Mouse (Mus musculus) CH12.LX (cell line): Measurements from ENCODE around the gene Zpbp2. TPM values are rescaled to one million over a fixed set of nuclear protein-coding genes. Genes with fewer than 3 reads are reported as not detected.

ENCODE experiments used
- DNase-seq: peaks from one replicate; pipeline ENCODE4 v3.0.0-alpha.2; 2013; ENCODE audit errors: extremely low read depth
- H3K27ac ChIP-seq: 2 replicates; pipeline ENCODE4 v1.5.1; 2012; ENCODE audit warnings: low read depth, mild to moderate bottlenecking, control low read depth, moderate library complexity; ENCODE audit not compliant: insufficient read depth
- H3K27me3 ChIP-seq: replicated peaks from 2 replicates; pipeline ENCODE3; 2012; ENCODE audit warnings: inconsistent platforms
- H3K36me3 ChIP-seq, 2 experiments: replicated peaks in 1 of 2; 2 replicates each; pipeline versions ENCODE3 to v1.6.1; 2012; ENCODE audit warnings: inconsistent platforms in 1 of 2, low read length in 1 of 2, mild to moderate bottlenecking in 1 of 2, mixed read lengths in 1 of 2, moderate library complexity in 1 of 2; ENCODE audit not compliant: control insufficient read depth in 1 of 2, insufficient read depth in 1 of 2
- H3K4me1 ChIP-seq, 2 experiments: 2 replicates each; pipeline ENCODE4 v1.6.1; 2012; ENCODE audit warnings: inconsistent platforms in 1 of 2, moderate library complexity in 1 of 2; ENCODE audit not compliant: insufficient read depth in 2 of 2, control insufficient read depth in 1 of 2
- H3K4me2 ChIP-seq: 2 replicates; pipeline ENCODE4 v1.6.1; 2012; ENCODE audit warnings: low read depth, mild to moderate bottlenecking, control low read depth; ENCODE audit not compliant: poor library complexity, insufficient read depth, severe bottlenecking
- H3K4me3 ChIP-seq, 3 experiments: fragments of 150-350 bp in 1 of 3; sonication (generic) in 1 of 3; replicated peaks in 1 of 3; 2 replicates each; pipeline versions ENCODE3 to v1.5.1; 2011 to 2012; ENCODE audit warnings: low read depth in 2 of 3, low read length in 2 of 3, mild to moderate bottlenecking in 2 of 3, moderate library complexity in 2 of 3, control low read depth in 1 of 3, improper control_type of control experiment in 1 of 3, inconsistent platforms in 1 of 3, mixed read lengths in 1 of 3; ENCODE audit not compliant: poor library complexity in 1 of 3
- H3K79me2 ChIP-seq: replicated peaks from 2 replicates; pipeline ENCODE4 v1.6.1; 2012; ENCODE audit warnings: mild to moderate bottlenecking, moderate library complexity; ENCODE audit not compliant: control insufficient read depth, poor library complexity, insufficient read depth, severe bottlenecking; ENCODE audit errors: extremely low read depth
- H3K9ac ChIP-seq: 2 replicates; pipeline ENCODE4 v1.6.1; 2012; ENCODE audit warnings: low read depth, mild to moderate bottlenecking, control low read depth, moderate library complexity; ENCODE audit not compliant: insufficient read depth
- H3K9me3 ChIP-seq: replicated peaks from 2 replicates; pipeline ENCODE3; 2012; ENCODE audit warnings: low read length, inconsistent platforms, mixed read lengths
- CHD1 ChIP-seq: IDR thresholded peaks from 2 replicates; pipeline ENCODE4 v1.6.1; 2012; ENCODE audit warnings: low read depth, low read length, improper control_type of control experiment, inconsistent platforms
- CHD2 ChIP-seq: IDR thresholded peaks from 2 replicates; pipeline ENCODE4 v1.6.1; 2011; ENCODE audit warnings: low read length, improper control_type of control experiment
- CTCF ChIP-seq, 2 experiments: IDR thresholded peaks in 1 of 2; conservative IDR thresholded peaks in 1 of 2; 2 replicates each; pipeline ENCODE4 v1.5.1; 2011 to 2012; ENCODE audit warnings: low read depth in 2 of 2, low read length in 2 of 2, improper control_type of control experiment in 1 of 2, inconsistent platforms in 1 of 2, mild to moderate bottlenecking in 1 of 2, moderate library complexity in 1 of 2
- E2F4 ChIP-seq: IDR thresholded peaks from 2 replicates; pipeline ENCODE4 v1.6.1; 2011; ENCODE audit warnings: low read depth, low read length, improper control_type of control experiment; ENCODE audit not compliant: insufficient replicate concordance
- ELF1 ChIP-seq: IDR thresholded peaks from 2 replicates; pipeline ENCODE4 v1.6.1; 2014; ENCODE audit warnings: low read depth, mild to moderate bottlenecking, inconsistent platforms, low read length, improper control_type of control experiment
- EP300 ChIP-seq: IDR thresholded peaks from 2 replicates; pipeline ENCODE4 v1.6.1; 2011; ENCODE audit warnings: low read length, improper control_type of control experiment
- ETS1 ChIP-seq: conservative IDR thresholded peaks from 2 replicates; pipeline ENCODE4 v1.6.1; 2012; ENCODE audit warnings: low read depth, mild to moderate bottlenecking, inconsistent platforms, low read length, improper control_type of control experiment, moderate library complexity
- GABPA ChIP-seq: IDR thresholded peaks from 2 replicates; pipeline ENCODE4 v1.6.1; 2012; ENCODE audit warnings: low read depth, low read length, improper control_type of control experiment, inconsistent platforms; ENCODE audit not compliant: insufficient replicate concordance
- HCFC1 ChIP-seq: IDR thresholded peaks from 2 replicates; pipeline ENCODE4 v1.6.1; 2012; ENCODE audit warnings: low read depth, mild to moderate bottlenecking, inconsistent platforms, low read length, improper control_type of control experiment
- IRF4 ChIP-seq: IDR thresholded peaks from 2 replicates; pipeline ENCODE4 v1.6.1; 2014; ENCODE audit warnings: low read depth, mild to moderate bottlenecking, inconsistent platforms, low read length, improper control_type of control experiment
- JUN ChIP-seq: IDR thresholded peaks from 2 replicates; pipeline ENCODE4 v1.6.1; 2011; ENCODE audit warnings: low read depth, mild to moderate bottlenecking, low read length, improper control_type of control experiment, moderate library complexity; ENCODE audit not compliant: insufficient read depth
- JUND ChIP-seq: conservative IDR thresholded peaks from 2 replicates; pipeline ENCODE4 v1.6.1; 2011; ENCODE audit warnings: low read depth, low read length, improper control_type of control experiment
- KAT2A ChIP-seq: IDR thresholded peaks from 2 replicates; pipeline ENCODE4 v1.6.1; 2012; ENCODE audit warnings: low read length, improper control_type of control experiment, inconsistent platforms; ENCODE audit not compliant: insufficient replicate concordance
- MAFK ChIP-seq: IDR thresholded peaks from 2 replicates; pipeline ENCODE4 v1.6.1; 2011; ENCODE audit warnings: low read length, improper control_type of control experiment; ENCODE audit not compliant: insufficient replicate concordance
- MAX ChIP-seq: IDR thresholded peaks from 2 replicates; pipeline ENCODE4 v1.6.1; 2011; ENCODE audit warnings: low read length, improper control_type of control experiment
- MAZ ChIP-seq: IDR thresholded peaks from 2 replicates; pipeline ENCODE4 v1.6.1; 2012; ENCODE audit warnings: low read depth, mild to moderate bottlenecking, inconsistent platforms, low read length, improper control_type of control experiment, moderate library complexity
- MEF2A ChIP-seq: IDR thresholded peaks from 2 replicates; pipeline ENCODE4 v1.6.1; 2014; ENCODE audit warnings: low read depth, mild to moderate bottlenecking, inconsistent platforms, low read length, improper control_type of control experiment, borderline replicate concordance
- MXI1 ChIP-seq: IDR thresholded peaks from 2 replicates; pipeline ENCODE4 v1.6.1; 2011; ENCODE audit warnings: mild to moderate bottlenecking, low read depth, low read length, improper control_type of control experiment
- NELFE ChIP-seq: IDR thresholded peaks from 2 replicates; pipeline ENCODE4 v1.6.1; 2011; ENCODE audit warnings: low read depth, low read length, improper control_type of control experiment
- NRF1 ChIP-seq: IDR thresholded peaks from 2 replicates; pipeline ENCODE4 v1.6.1; 2014; ENCODE audit warnings: low read depth, mild to moderate bottlenecking, inconsistent platforms, low read length, improper control_type of control experiment, moderate library complexity
- PAX5 ChIP-seq: IDR thresholded peaks from 2 replicates; pipeline ENCODE4 v1.6.1; 2012; ENCODE audit warnings: low read length, inconsistent platforms, mixed read lengths
- POLR2AphosphoS2 ChIP-seq: IDR thresholded peaks from 2 replicates; pipeline ENCODE4 v1.6.1; 2011; ENCODE audit warnings: low read depth, low read length, improper control_type of control experiment
- RAD21 ChIP-seq: IDR thresholded peaks from 2 replicates; pipeline ENCODE4 v1.6.1; 2011; ENCODE audit warnings: low read depth, mild to moderate bottlenecking, low read length, improper control_type of control experiment, moderate library complexity
- RCOR1 ChIP-seq: conservative IDR thresholded peaks from 2 replicates; pipeline ENCODE4 v1.6.1; 2012; ENCODE audit warnings: low read depth, mild to moderate bottlenecking, inconsistent platforms, low read length, improper control_type of control experiment
- SIN3A ChIP-seq: IDR thresholded peaks from 2 replicates; pipeline ENCODE4 v1.6.1; 2012; ENCODE audit warnings: low read length, improper control_type of control experiment, inconsistent platforms
- SMC3 ChIP-seq: IDR thresholded peaks from 2 replicates; pipeline ENCODE4 v1.6.1; 2011; ENCODE audit warnings: low read depth, low read length, improper control_type of control experiment
- TBP ChIP-seq: conservative IDR thresholded peaks from 2 replicates; pipeline ENCODE4 v1.6.1; 2011; ENCODE audit warnings: low read depth, low read length, improper control_type of control experiment
- TCF12 ChIP-seq: IDR thresholded peaks from 2 replicates; pipeline ENCODE4 v1.6.1; 2014; ENCODE audit warnings: low read depth, mild to moderate bottlenecking, inconsistent platforms, low read length, improper control_type of control experiment
- UBTF ChIP-seq: IDR thresholded peaks from 2 replicates; pipeline ENCODE4 v1.6.1; 2012; ENCODE audit warnings: low read depth, mild to moderate bottlenecking, inconsistent platforms, low read length, improper control_type of control experiment, moderate library complexity
- USF1 ChIP-seq: IDR thresholded peaks from 2 replicates; pipeline ENCODE4 v1.6.1; 2014; ENCODE audit warnings: low read depth, mild to moderate bottlenecking, inconsistent platforms, low read length, improper control_type of control experiment
- ZC3H11A ChIP-seq: IDR thresholded peaks from 2 replicates; pipeline ENCODE4 v1.6.1; 2012; ENCODE audit warnings: low read depth, mild to moderate bottlenecking, inconsistent platforms, low read length, improper control_type of control experiment
- ZKSCAN1 ChIP-seq: IDR thresholded peaks from 2 replicates; pipeline ENCODE4 v1.6.1; 2012; ENCODE audit warnings: low read depth, inconsistent platforms, low read length, improper control_type of control experiment, borderline replicate concordance
- ZMIZ1 ChIP-seq: IDR thresholded peaks from 2 replicates; pipeline ENCODE4 v1.6.1; 2012; ENCODE audit warnings: low read depth, mild to moderate bottlenecking, inconsistent platforms, low read length, improper control_type of control experiment
- ZNF384 ChIP-seq: IDR thresholded peaks from 2 replicates; pipeline ENCODE4 v1.6.1; 2012; ENCODE audit warnings: low read depth, low read length, improper control_type of control experiment, inconsistent platforms
- dilution Hi-C: fragments of 300-500 bp; cut with MboI; formaldehyde crosslinking; loops from 2 replicates; pipeline ENCODE4 v1.14.3; 2020; ENCODE audit warnings: low sequenced_read_pairs; ENCODE audit not compliant: extremely low pct_unique_long_range_greater_than_20kb, extremely low pct_ligation_motif_present
- in situ Hi-C: fragments of 300-500 bp; cut with MboI; formaldehyde crosslinking; loops from 3 replicates; pipeline ENCODE4 v1.14.3; 2019; ENCODE audit warnings: low sequenced_read_pairs, low pct_ligation_motif_present, low pct_unique_long_range_greater_than_20kb, mixed read lengths
- polyA plus RNA-seq: library from polyadenylated mRNA; unstranded; fragments of >175 nt; gene quantifications from 2 replicates; pipeline ENCODE4 v1.2.1, GENCODE M21; 2012; ENCODE audit warnings: low read depth; ENCODE audit not compliant: insufficient read length
- total RNA-seq, 2 experiments: library from RNA; depleted of rRNA; stranded (reverse); fragments of 300-350 nt in 1 of 2; fragments of >200 nt in 1 of 2; gene quantifications; 2 replicates each; pipeline ENCODE4 v1.2.3; 2012 to 2014

Zpbp2 gene
- total and polyA plus RNA-seq, 3 experiments = 3.2 to 3.9 (median 3.7) TPM

GRCm38 (mm10) chr11:98550975-98551828, at the start of gene Zpbp2 (continued):
- no peak; the same call in 1 of the 2 replicates for TF ChIP-seq EP300

- peak; percentile 64 for DNase-seq
- no peaks in the 10 kb centered on the region for H3K27me3 ChIP-seq
- H3K27ac ChIP-seq = no peak overlapping the region
- H3K36me3 ChIP-seq = peaks cover 35 to 81% of the 10 kb centered on the region in 2 experiments
- H3K4me2 ChIP-seq = no peak overlapping the region
- dilution Hi-C loops = no loop called here
- H3K79me2 ChIP-seq = peaks cover 13% of the 10 kb centered on the region
- H3K4me1 ChIP-seq = peaks cover 2 to 47% of the 10 kb centered on the region in 2 experiments
- H3K9ac ChIP-seq = no peak overlapping the region
- H3K9me3 ChIP-seq = peaks cover 4% of the 10 kb centered on the region
- H3K4me3 ChIP-seq = no peak overlapping the region
- in situ Hi-C loops = no loop called here
- TF ChIP-seq ZKSCAN1 = no peak; the same call in 1 of the 2 replicates
- peak; percentile 91 for TF ChIP-seq TCF12
- no peak for TF ChIP-seq ZC3H11A
- peak; percentile 49; the same call in 1 of the 2 replicates for TF ChIP-seq MAZ
- peak; percentile 96 for TF ChIP-seq JUND
- TF ChIP-seq JUN = peak; percentile 94
- TF ChIP-seq MEF2A = peak; percentile 81
- peak; percentile 97 for TF ChIP-seq IRF4
- TF ChIP-seq CHD2 = peak; percentile 68
- TF ChIP-seq HCFC1 = 0 out of 2 replicates have a peak, but pooled peaks have one; percentile 36
- 0 out of 2 replicates have a peak, but pooled peaks have one; percentile 36 for TF ChIP-seq KAT2A
- TF ChIP-seq RAD21 = peak; percentile 45
- TF ChIP-seq CHD1 = peak; percentile 81; the same call in 1 of the 2 replicates
- peak; percentile 73 for TF ChIP-seq USF1
- 0 out of 2 replicates have a peak, but pooled peaks have one; percentile 45 for TF ChIP-seq ZMIZ1
- peak; percentile 85 for TF ChIP-seq MAX
- TF ChIP-seq UBTF = no peak
- TF ChIP-seq TBP = no peak
- TF ChIP-seq NRF1 = 0 out of 2 replicates have a peak, but pooled peaks have one; percentile 18
- TF ChIP-seq EP300 = peak; percentile 95
- peak; percentile 22; the same call in 1 of the 2 replicates for TF ChIP-seq ELF1
- 0 out of 2 replicates have a peak, but pooled peaks have one; percentile 32 for TF ChIP-seq POLR2AphosphoS2
- TF ChIP-seq SMC3 = peak; percentile 41
- peak; percentile 92 for TF ChIP-seq RCOR1
- TF ChIP-seq NELFE = no peak
- TF ChIP-seq E2F4 = peak; percentile 61; the same call in 1 of the 2 replicates
- 0 out of 2 replicates have a peak, but pooled peaks have one; percentile 30 for TF ChIP-seq ZNF384
- 0 out of 2 replicates have a peak, but pooled peaks have one; percentile 55 for TF ChIP-seq MAFK
- no peak for TF ChIP-seq PAX5
- TF ChIP-seq CTCF (conservative IDR thresholded peaks at IDR 0.05 in 1 of 2, IDR thresholded peaks at IDR 0.05 in 1 of 2; ENCODE audit: low read depth in 2 of 2, low read length in 2 of 2) = peak in 1 of 2 experiments; percentile 42; a peak in 2 of 4 replicates
- TF ChIP-seq SIN3A = peak; percentile 90
- TF ChIP-seq ETS1 = peak; percentile 84
- TF ChIP-seq MXI1 = peak; percentile 49; the same call in 1 of the 2 replicates
- TF ChIP-seq GABPA = no peak
Measured at GRCm38 (mm10) chr11:98504926-98505325, 46.0 kb upstream of the Zpbp2 start.
